ENCODE assay signal across 14 mouse cellular contexts in the genomic region with DNA sequence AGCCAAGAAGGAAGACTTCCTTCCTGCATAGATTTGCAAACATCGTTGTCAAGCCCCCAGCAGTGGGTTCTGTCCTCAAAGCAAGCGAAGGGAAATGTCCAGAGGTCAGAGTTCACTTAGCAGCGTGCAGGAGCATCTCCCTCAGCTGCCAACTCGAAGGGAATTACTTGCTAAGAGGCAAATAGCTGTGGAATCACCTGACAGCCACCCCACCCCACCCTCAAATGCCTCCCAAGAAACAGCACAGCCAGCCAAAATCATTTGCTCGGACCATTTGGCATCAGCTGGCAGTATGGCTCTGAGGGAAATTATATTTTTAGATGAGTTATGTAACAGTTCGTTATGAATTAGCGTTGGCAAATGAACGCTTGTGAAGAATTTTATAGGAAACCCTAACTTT. TPM values are rescaled to one million over a fixed set of nuclear protein-coding genes. Genes with fewer than 3 reads are reported as not detected.
DNase-seq lines count a peak whose midpoint lies in the region; ATAC-seq lines count a peak whose summit lies in the region.
"Had no signal": no experiment of that assay in that cellular context is flagged by ENCODE, and none has a peak within 500 bp of the region (broad histone marks: within the 10 kb centered on the region; RNA-seq: fewer than 3 reads in every experiment).

No protein-coding gene starts in this region.

- no peaks in the 10 kb centered on the region for H3K9me3 ChIP-seq in hindbrain, embryonic 11.5 days (ENCODE audit: control insufficient read depth, low read length)
- H3K9me3 ChIP-seq in forebrain, embryonic 10.5 days = no peaks in the 10 kb centered on the region
- H3K9me3 ChIP-seq: limb, embryonic 15.5 days had no signal

- H3K4me3 ChIP-seq in hindbrain, embryonic 11.5 days (ENCODE audit: low read depth, low read length) = no peak overlapping the region
- H3K4me3 ChIP-seq in forebrain, embryonic 10.5 days = no peak overlapping the region
- H3K4me3 ChIP-seq: limb, embryonic 15.5 days had no signal

- no peak overlapping the region for H3K4me2 ChIP-seq in hindbrain, embryonic 11.5 days (replicated peaks; ENCODE audit: low read depth, low read length)
- H3K4me2 ChIP-seq: limb, embryonic 15.5 days had no signal

- H3K27ac ChIP-seq in hindbrain, embryonic 11.5 days (ENCODE audit: low read depth, low read length) = no peak overlapping the region
- H3K27ac ChIP-seq in forebrain, embryonic 10.5 days = no peak overlapping the region
- H3K27ac ChIP-seq: limb, embryonic 15.5 days had no signal

- no peaks in the 10 kb centered on the region for H3K36me3 ChIP-seq in hindbrain, embryonic 11.5 days (ENCODE audit: control insufficient read depth, insufficient read depth, low read length)
- no peaks in the 10 kb centered on the region for H3K36me3 ChIP-seq in forebrain, embryonic 10.5 days (replicated peaks)
- H3K36me3 ChIP-seq: limb, embryonic 15.5 days had no signal

- ATAC-seq in hindbrain, embryonic 11.5 days (ENCODE audit: low FRiP score) = no peak

- WGBS in hindbrain, embryonic 11.5 days = 61% methylated on average over 8 of the region's 8 CpGs
- 74% methylated on average over 8 of the region's 8 CpGs for WGBS in forebrain, embryonic 10.5 days

- DNase-seq in layer of hippocampus, adult 11-12 months (ENCODE audit: low spot score) = peak; percentile 58
- no peak for DNase-seq in layer of hippocampus, postnatal 10 days (ENCODE audit: low spot score in 2 of 2)
- peak; percentile 92 for DNase-seq in brain, adult 2 months (ENCODE audit: low read depth, low spot score)
- peak; percentile 53 to 71 for DNase-seq in cerebellum, adult 18-20 months
- DNase-seq in kidney, postnatal 25 days = peak; percentile 47 to 73
- no peak for DNase-seq in hindbrain, embryonic 11.5 days (ENCODE audit: low spot score)
- no peak for DNase-seq in forebrain, embryonic 10.5 days (ENCODE audit: extremely low spot score, low spot score)
- DNase-seq: heart, postnatal 4 days; spleen, adult 18-20 months; thymus, adult 2 months had no signal

- H3K9ac ChIP-seq in hindbrain, embryonic 11.5 days (ENCODE audit: low read depth, low read length) = no peak overlapping the region
- H3K9ac ChIP-seq: limb, embryonic 15.5 days had no signal

- no peaks in the 10 kb centered on the region for H3K4me1 ChIP-seq in hindbrain, embryonic 11.5 days (replicated peaks; ENCODE audit: control insufficient read depth, insufficient read depth, low read length)
- H3K4me1 ChIP-seq in forebrain, embryonic 10.5 days = peaks cover 3% of the 10 kb centered on the region; the same call in 1 of the 2 replicates

- no peaks in the 10 kb centered on the region for H3K27me3 ChIP-seq in hindbrain, embryonic 11.5 days (ENCODE audit: control insufficient read depth, insufficient read depth, low read length)
- H3K27me3 ChIP-seq in forebrain, embryonic 10.5 days (ENCODE audit: poor library complexity, severe bottlenecking) = no peaks in the 10 kb centered on the region
- H3K27me3 ChIP-seq: limb, embryonic 15.5 days had no signal

RNA-seq across cellular contexts. Expression of a gene that starts 13.2 kb away (rescaled TPM):
- total RNA-seq in layer of hippocampus, postnatal 10 days (2021) = 1 to 10 TPM; 2.5 to 4.7 TPM
- 8.7 and 8.9 TPM in 2 replicates for polyA plus RNA-seq in hindbrain, embryonic 11.5 days (2014; fragmentation: Nextera tagmentation; extraction: Ambion mirVana)
- polyA plus RNA-seq in forebrain, embryonic 10.5 days (2016; fragmentation: Nextera tagmentation; extraction: Ambion mirVana) = 5.1 and 5.3 TPM in 2 replicates
- polyA plus RNA-seq: large intestine, adult 2 months had no signal

RNA-seq across cellular contexts. Expression of a gene that starts 34.8 kb away (rescaled TPM):
- total RNA-seq in layer of hippocampus, postnatal 10 days (2021) = not detected
- polyA plus RNA-seq in hindbrain, embryonic 11.5 days (2014; fragmentation: Nextera tagmentation; extraction: Ambion mirVana) = not detected in 2 replicates
- polyA plus RNA-seq in forebrain, embryonic 10.5 days (2016; fragmentation: Nextera tagmentation; extraction: Ambion mirVana) = not detected in 2 replicates
- total RNA-seq: gastrocnemius, adult 8-10 months; heart, postnatal 4 days had no signal
- polyA plus RNA-seq: large intestine, adult 2 months; limb, embryonic 15.5 days; neural tube, embryonic 14.5 days had no signal

RNA-seq across cellular contexts. Expression of a gene that starts 47.6 kb away (rescaled TPM):
- 1 to 10 TPM; 1.9 to 2.5 TPM for total RNA-seq in layer of hippocampus, postnatal 10 days (2021)
- 0.98 and 1.3 TPM in 2 replicates for polyA plus RNA-seq in hindbrain, embryonic 11.5 days (2014; fragmentation: Nextera tagmentation; extraction: Ambion mirVana)
- polyA plus RNA-seq in forebrain, embryonic 10.5 days (2016; fragmentation: Nextera tagmentation; extraction: Ambion mirVana) = 2.6 and 2.9 TPM in 2 replicates

Comparison
In these comparisons a context has a peak if more than half of its experiments do, and no peak if none do; other contexts are left out.
1. DNase-seq: peak in layer of hippocampus, adult 11-12 months (single experiment), brain, adult 2 months (single experiment), cerebellum, adult 18-20 months (2 of 2) and kidney, postnatal 25 days (2 of 2); none in layer of hippocampus, postnatal 10 days (0 of 2), hindbrain, embryonic 11.5 days (single experiment) and forebrain, embryonic 10.5 days (single experiment).